ENCODE assay signal across 25 mouse cellular contexts in genomic region chr12:110779296-110779695, GRCm38 (mm10). TPM values are rescaled to one million over a fixed set of nuclear protein-coding genes. Genes with fewer than 3 reads are reported as not detected.
DNase-seq lines count a peak whose midpoint lies in the region; ATAC-seq and TF ChIP-seq lines count a peak whose summit lies in the region.
"Had no signal": no experiment of that assay in that cellular context is flagged by ENCODE, and none has a peak within 500 bp of the region (broad histone marks: within the 10 kb centered on the region; RNA-seq: fewer than 3 reads in every experiment).

No protein-coding gene starts in this region.

- no peak overlapping the region for H3K4me2 ChIP-seq in lung, postnatal 0 days (replicated peaks; ENCODE audit: low read depth, low read length)
- H3K4me2 ChIP-seq: embryonic facial prominence, embryonic 13.5 days; heart, embryonic 13.5 days; hindbrain, embryonic 13.5 days had no signal

- H3K36me3 ChIP-seq in lung, postnatal 0 days (ENCODE audit: insufficient read depth, low read length), result no peaks in the 10 kb centered on the region

- TF ChIP-seq POLR2A in embryonic fibroblast, embryonic 13.5 days (IDR thresholded peaks at IDR 0.05; ENCODE audit: low read depth, low read length), result no peak

- 48% methylated on average over 7 of the region's 7 CpGs for WGBS in lung, postnatal 0 days

- no peak overlapping the region for H3K4me3 ChIP-seq in lung, postnatal 0 days (ENCODE audit: low read depth, low read length)
- H3K4me3 ChIP-seq in embryonic fibroblast, embryonic 13.5 days (ENCODE audit: insufficient read depth, low read length), result no peak overlapping the region
- H3K4me3 ChIP-seq: embryonic facial prominence, embryonic 13.5 days; erythroblast, embryonic 14.5 days; forebrain, embryonic 10.5 days; gastrocnemius, adult 2 months; heart, embryonic 13.5 days; hindbrain, embryonic 13.5 days had no signal

- no peak overlapping the region for H3K27ac ChIP-seq in lung, postnatal 0 days (ENCODE audit: low read length)
- peak overlapping the region; percentile 71; the same call in 1 of the 2 replicates for H3K27ac ChIP-seq in embryonic fibroblast, embryonic 13.5 days (ENCODE audit: insufficient read depth, low read length)
- H3K27ac ChIP-seq: embryonic facial prominence, embryonic 13.5 days; forebrain, embryonic 10.5 days; gastrocnemius, adult 2 months; heart, embryonic 13.5 days; hindbrain, embryonic 13.5 days; hindbrain, postnatal 0 days had no signal

- peaks cover 5% of the 10 kb centered on the region; the same call in 1 of the 2 replicates for H3K4me1 ChIP-seq in lung, postnatal 0 days (ENCODE audit: insufficient read depth, low read depth, low read length)
- H3K4me1 ChIP-seq in embryonic fibroblast, embryonic 13.5 days (ENCODE audit: control insufficient read depth, insufficient read depth, low read length), result peaks cover 30% of the 10 kb centered on the region

- no peak for ATAC-seq in lung, postnatal 0 days
- no peak for ATAC-seq in erythroblast, adult 5-6 weeks (replicated peaks; ENCODE audit: low FRiP score, poor library complexity, severe bottlenecking)
- ATAC-seq: activated CD4-positive, CD25-positive, alpha-beta regulatory T cell, adult 4 months; forebrain, embryonic 14.5 days; hindbrain, postnatal 0 days; Patski had no signal

- TF ChIP-seq EP300 in lung, postnatal 0 days (IDR thresholded peaks at IDR 0.05), result no peak

- no peaks in the 10 kb centered on the region for H3K27me3 ChIP-seq in lung, postnatal 0 days (replicated peaks; ENCODE audit: insufficient read depth, low read length)
- H3K27me3 ChIP-seq: embryonic facial prominence, embryonic 13.5 days; heart, embryonic 13.5 days; hindbrain, embryonic 13.5 days; Patski had no signal

- peak; percentile 18 for DNase-seq in lung, postnatal 0 days (ENCODE audit: low spot score)
- no peak for DNase-seq in lung, postnatal 14 days
- DNase-seq in B cell, adult 2 months, result peak; percentile 40 to 41
- no peak for DNase-seq in thymus, postnatal 36 days
- DNase-seq in neural tube, embryonic 10.5 days (ENCODE audit: extremely low spot score, low spot score), result no peak
- DNase-seq: adrenal gland, postnatal 25 days; cerebellum, adult 18-20 months; cerebellum, adult 9-11 months; cerebellum, postnatal 36 days; gastrocnemius, adult 2 months; gastrocnemius, postnatal 25 days; heart, adult 11 months; heart, postnatal 4 days had no signal

- H3K9me3 ChIP-seq in lung, postnatal 0 days (ENCODE audit: low read length), result no peaks in the 10 kb centered on the region
- H3K9me3 ChIP-seq: embryonic facial prominence, embryonic 13.5 days; forebrain, embryonic 10.5 days; G1E; heart, embryonic 13.5 days; hindbrain, embryonic 13.5 days had no signal

- no peak overlapping the region for H3K9ac ChIP-seq in lung, postnatal 0 days (replicated peaks; ENCODE audit: low read depth)
- H3K9ac ChIP-seq: embryonic facial prominence, embryonic 13.5 days; hindbrain, embryonic 13.5 days had no signal

- TF ChIP-seq CTCF in lung, postnatal 0 days (IDR thresholded peaks at IDR 0.05), result no peak
- TF ChIP-seq CTCF in embryonic fibroblast, embryonic 13.5 days (IDR thresholded peaks at IDR 0.05; ENCODE audit: borderline replicate concordance, insufficient read depth, low read length), result no peak

RNA-seq across cellular contexts. Expression of gene Wdr20, which starts 41.6 kb away (rescaled TPM):
- polyA plus RNA-seq in lung, postnatal 0 days (2015; fragmentation: Nextera tagmentation; extraction: Ambion mirVana), result 12.5 and 15.6 TPM in 2 replicates
- 18.1 and 22.8 TPM in 2 replicates for polyA plus RNA-seq in embryonic fibroblast, embryonic 13.5 days (2011; ENCODE audit: insufficient read length, low read depth, missing spikeins)
- total RNA-seq in erythroblast, adult 5-6 weeks (2015; ENCODE audit: low replicate concordance), result 8.6 and 11.5 TPM in 2 replicates
- 14.8 and 19.4 TPM in 2 replicates for total RNA-seq in erythroblast, adult 5-6 weeks (2017; ENCODE audit: low replicate concordance)

Comparison
In these comparisons a context has a peak if more than half of its experiments do, and no peak if none do; other contexts are left out.
1. DNase-seq: peak in lung, postnatal 0 days (single experiment) and B cell, adult 2 months (2 of 2); none in lung, postnatal 14 days (single experiment), thymus, postnatal 36 days (0 of 2) and neural tube, embryonic 10.5 days (single experiment).